Mouse (Mus musculus): ENCODE data around the gene Btnl10.
A peak's percentile ranks its signal among the peaks of the same experiment; 100 is the strongest.

Gene Btnl10

GRCm38 (mm10) chr11:58957226-58957914, 39.7 kb downstream of the Btnl10 start:
- DNase-seq (ENCODE audit: low read depth in 1 of 2, low spot score in 2 of 2), result no peak

GRCm38 (mm10) chr11:58958536-58958935, 40.8 kb downstream of the Btnl10 start:
- no peak for DNase-seq (ENCODE audit: low read depth in 1 of 2, low spot score in 2 of 2)

- no peak for DNase-seq (ENCODE audit: low read depth in 1 of 2, low spot score in 2 of 2)
Observed at GRCm38 (mm10) chr11:58959186-58959825, 41.6 kb downstream of the Btnl10 start.

GRCm38 (mm10) chr11:58959921-58960465, 42.3 kb downstream of the Btnl10 start:
- DNase-seq (ENCODE audit: low read depth in 1 of 2, low spot score in 2 of 2), result peak in 1 of 2 experiments; percentile 79

DNA sequence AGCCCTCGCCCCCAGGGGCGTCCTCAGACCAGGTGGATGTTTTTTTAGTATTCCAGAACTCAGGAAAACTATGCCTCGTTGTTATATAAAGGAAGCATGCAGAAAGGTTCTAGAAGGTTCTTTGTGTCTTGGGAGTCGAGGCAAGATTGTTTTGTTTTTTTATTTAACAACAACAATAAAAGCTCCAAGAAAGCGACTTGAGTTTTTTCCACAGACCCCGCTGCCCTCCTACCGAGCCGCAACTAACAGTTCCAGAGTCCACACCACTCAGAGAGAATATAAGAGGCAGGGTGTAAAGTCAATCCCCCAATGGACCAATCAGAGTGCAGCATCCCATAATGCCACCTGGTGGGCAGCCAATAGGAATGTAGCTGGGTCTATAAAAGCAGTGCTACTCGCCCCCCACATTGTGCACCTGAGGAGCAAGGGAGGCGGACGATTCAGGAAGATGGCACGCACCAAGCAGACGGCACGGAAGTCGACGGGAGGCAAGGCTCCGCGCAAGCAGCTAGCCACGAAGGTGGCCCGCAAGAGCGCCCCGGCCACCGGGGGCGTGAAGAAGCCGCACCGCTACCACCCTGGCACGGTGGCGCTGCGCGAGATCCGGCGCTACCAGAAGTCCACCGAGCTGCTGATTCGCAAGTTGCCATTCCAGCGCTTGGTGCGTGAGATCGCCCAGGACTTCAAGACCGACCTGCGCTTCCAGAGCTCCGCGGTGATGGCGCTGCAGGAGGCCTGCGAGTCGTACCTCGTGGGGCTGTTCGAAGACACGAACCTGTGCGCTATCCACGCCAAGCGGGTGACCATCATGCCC, 43.9 kb downstream of the Btnl10 start:
- no peak for DNase-seq (ENCODE audit: low read depth in 1 of 2, low spot score in 2 of 2)

DNA sequence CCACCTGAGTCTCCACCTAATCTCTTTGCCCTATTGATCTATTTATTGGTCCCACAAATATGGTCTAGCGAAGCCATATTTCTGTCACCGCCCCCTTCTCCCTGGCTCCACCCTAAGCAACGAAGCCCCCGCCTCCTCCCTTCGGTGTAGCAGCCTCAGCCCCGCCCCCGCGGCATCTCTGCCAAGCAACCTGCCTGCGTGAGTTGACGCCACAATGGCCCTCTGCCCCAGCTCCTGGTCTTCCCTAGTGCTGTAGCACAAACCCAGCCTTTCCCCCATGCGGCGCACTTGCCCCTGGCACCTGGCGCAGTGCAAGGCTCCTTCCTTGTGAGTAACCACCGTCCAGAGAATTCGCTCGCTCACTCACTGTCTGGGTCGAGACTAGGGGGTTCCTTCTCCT, 45.8 kb downstream of the Btnl10 start:
- DNase-seq (ENCODE audit: low read depth in 1 of 2, low spot score in 2 of 2), result no peak

- DNase-seq (ENCODE audit: low read depth in 1 of 2, low spot score in 2 of 2), result no peak
Observed at GRCm38 (mm10) chr11:58964216-58964615, 46.5 kb downstream of the Btnl10 start.

DNA sequence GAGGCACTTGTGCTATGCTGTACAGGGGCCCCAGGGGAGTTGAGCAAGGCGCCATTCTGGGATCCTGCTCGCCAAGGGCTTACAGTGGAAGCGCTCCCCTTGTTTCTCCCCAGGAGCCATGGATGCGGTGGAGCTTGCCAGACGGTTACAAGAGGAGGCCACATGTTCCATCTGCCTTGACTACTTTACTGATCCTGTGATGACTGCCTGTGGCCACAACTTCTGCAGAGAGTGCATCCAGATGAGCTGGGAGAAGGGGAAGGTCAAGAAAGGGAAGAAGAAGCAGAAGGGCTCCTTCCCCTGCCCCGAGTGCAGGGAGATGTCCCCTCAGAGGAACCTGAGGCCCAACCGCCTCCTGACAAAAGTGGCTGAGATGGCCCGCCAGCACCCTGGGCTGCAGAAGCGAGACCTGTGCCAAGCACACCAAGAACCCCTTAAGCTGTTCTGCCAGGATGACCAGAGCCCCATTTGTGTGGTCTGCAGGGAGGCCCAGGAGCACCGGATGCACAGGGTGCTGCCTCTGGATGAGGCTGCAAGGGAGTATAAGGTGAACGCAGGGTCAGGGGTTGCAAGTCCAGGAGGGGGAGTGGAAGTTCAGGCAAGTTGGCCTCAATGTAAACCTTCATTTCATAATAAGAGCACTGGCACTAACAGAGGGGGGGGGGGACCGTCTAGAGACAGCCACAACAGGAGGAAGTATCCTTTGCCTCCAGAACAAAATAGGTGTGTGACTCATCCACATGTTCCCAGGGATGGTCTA, 47.5 kb downstream of the Btnl10 start:
- no peak for DNase-seq (ENCODE audit: low read depth in 1 of 2, low spot score in 2 of 2)

GRCm38 (mm10) chr11:58967346-58967745, 49.6 kb downstream of the Btnl10 start:
- DNase-seq (ENCODE audit: low read depth in 1 of 2, low spot score in 2 of 2), result no peak

DNA sequence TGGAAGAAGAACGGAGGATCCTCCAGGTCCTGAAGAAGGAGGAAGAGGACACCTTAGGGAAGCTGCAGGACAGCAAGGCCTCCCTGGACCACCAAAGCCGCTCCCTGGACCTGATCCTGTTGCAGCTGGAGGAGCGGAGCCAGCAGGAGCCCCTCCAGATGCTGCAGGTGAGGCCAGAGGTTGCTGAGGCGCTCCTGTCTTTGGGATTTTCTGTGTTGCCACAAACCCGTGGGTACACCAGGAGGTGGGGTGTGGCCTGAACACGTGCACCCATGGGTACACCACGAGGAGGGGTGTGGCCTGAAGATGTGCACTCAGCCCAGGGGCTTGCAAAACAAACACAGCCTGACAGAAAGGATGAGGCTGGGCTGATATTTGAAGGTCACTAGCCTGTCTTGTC, 50.8 kb downstream of the Btnl10 start:
- no peak for DNase-seq (ENCODE audit: low read depth in 1 of 2, low spot score in 2 of 2)

DNA sequence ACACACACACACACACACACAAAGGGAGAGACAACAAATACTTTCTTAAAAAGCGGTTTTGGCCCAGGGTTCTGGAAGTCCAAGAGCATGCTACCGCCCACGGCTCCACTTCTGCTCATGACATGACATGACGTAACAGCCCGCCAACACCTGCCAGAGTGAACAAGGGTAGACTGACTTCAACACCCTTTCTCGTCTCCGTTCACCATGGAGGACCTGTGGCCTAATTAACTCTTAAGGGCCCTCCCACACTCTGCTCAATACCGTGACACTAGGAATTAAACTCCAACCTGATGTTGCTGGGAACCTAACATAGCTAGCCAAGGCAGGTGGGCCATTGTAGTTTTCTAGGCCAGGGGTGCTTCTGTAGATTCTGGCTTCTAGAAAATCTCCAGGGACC, 51.3 kb downstream of the Btnl10 start:
- DNase-seq (ENCODE audit: low read depth in 1 of 2, low spot score in 2 of 2), result no peak

GRCm38 (mm10) chr11:58969659-58970058, 52.0 kb downstream of the Btnl10 start:
- DNase-seq (ENCODE audit: low read depth in 1 of 2, low spot score in 2 of 2), result no peak

DNA sequence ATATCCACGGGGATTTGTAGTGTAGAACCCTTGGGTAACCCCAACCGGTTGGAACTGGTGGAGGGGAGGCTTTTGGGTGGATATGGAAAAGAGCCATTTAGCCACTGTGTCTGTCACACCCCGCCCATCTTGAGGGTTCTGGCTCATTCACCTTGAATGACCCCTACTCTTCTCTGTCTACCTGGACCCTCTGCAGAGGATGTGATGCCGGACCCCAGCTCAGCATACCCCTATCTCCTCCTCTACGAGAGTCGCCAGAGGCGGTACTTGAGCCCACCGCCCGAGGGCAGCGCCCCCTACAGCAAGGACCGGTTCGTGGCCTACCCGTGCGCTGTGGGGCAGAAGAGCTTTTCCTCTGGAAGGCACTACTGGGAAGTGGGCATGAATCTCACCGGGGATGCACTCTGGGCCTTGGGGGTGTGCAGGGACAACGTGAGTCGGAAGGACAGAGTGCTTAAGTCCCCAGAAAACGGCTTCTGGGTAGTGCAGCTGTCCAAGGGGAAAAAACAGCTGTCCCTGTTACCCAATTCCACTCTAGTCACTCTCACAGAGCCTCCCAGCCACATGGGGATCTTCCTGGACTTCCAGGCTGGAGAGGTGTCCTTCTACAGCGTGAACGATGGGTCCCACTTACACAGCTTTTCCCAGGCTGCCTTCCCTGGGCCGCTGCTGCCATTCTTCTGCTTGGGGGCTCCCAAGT, 53.3 kb downstream of the Btnl10 start:
- DNase-seq (ENCODE audit: low read depth in 1 of 2, low spot score in 2 of 2), result no peak

DNA sequence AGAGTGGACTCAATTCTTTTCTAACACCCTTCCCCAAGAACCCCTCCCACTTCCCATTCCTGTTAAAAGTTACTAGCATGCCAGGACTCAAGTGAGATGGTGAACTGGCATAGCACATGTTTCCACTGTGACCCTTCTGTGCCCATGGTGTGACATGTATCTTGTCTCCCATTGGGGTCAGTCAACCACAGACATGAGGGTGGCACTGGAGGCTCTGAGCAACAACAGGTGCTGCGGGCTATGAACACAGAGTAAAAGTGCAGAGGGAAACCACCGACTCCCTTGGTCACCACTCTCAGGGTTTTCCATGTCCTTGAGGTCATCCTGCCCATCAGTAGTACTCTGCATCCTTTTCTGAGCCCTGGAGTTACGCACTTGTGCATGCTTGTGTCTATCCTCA, 54.1 kb downstream of the Btnl10 start:
- DNase-seq (ENCODE audit: low read depth in 1 of 2, low spot score in 2 of 2), result no peak

DNA sequence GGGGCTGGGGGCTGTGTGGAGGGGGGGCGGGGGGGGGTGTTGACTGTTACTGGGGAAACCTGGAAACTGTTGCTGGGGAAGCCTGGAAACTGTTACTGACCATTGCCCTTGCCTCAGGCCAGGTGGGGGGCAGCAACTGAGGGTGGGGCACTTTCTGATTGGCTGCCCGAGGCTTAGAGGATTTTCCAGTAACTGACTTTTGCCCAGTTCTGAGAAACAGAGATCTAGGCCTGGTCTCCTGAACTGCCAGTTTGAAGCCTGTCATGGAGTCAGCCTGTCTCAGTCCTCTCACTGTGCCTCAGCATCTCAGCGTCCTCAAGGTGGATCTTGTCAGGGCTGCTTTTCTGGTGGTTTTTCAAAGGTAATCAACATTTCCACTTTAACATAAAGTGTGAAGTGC, 56.7 kb downstream of the Btnl10 start:
- DNase-seq (ENCODE audit: low read depth in 1 of 2, low spot score in 2 of 2), result no peak

Measured in monocyte, adult 2 months (primary cell).